ENCODE assay signal across 8 mouse cellular contexts in genomic region chr2:71388951-71389763, GRCm38 (mm10). TPM values are rescaled to one million over a fixed set of nuclear protein-coding genes. Genes with fewer than 3 reads are reported as not detected.
DNase-seq lines count a peak whose midpoint lies in the region; ATAC-seq and TF ChIP-seq lines count a peak whose summit lies in the region.

TSS of gene Hat1 (plus strand) at chr2:71388958.

- no peak for TF ChIP-seq CTCF in E14TG2a.4 (conservative IDR thresholded peaks at IDR 0.05; ENCODE audit: low read length)
- no peak for TF ChIP-seq CTCF in liver, postnatal 0 days (IDR thresholded peaks at IDR 0.05; ENCODE audit: low read depth)

- H3K36me3 ChIP-seq in E14TG2a.4 (ENCODE audit: insufficient read depth, low read length), result peaks cover 44% of the 10 kb centered on the region
- H3K36me3 ChIP-seq in forebrain, embryonic 12.5 days (replicated peaks), result peaks cover 26% of the 10 kb centered on the region
- peaks cover 9% of the 10 kb centered on the region for H3K36me3 ChIP-seq in liver, postnatal 0 days (replicated peaks; ENCODE audit: insufficient read depth, low read length)
- H3K36me3 ChIP-seq in neural tube, embryonic 14.5 days (ENCODE audit: control insufficient read depth, insufficient read depth, low read length), result 0 out of 2 replicates have a peak, but pooled peaks cover 3% of the 10 kb centered on the region

- no peaks in the 10 kb centered on the region for H3K27me3 ChIP-seq in E14TG2a.4 (ENCODE audit: insufficient read depth, low read length)
- no peaks in the 10 kb centered on the region for H3K27me3 ChIP-seq in forebrain, embryonic 12.5 days
- H3K27me3 ChIP-seq in liver, postnatal 0 days (ENCODE audit: insufficient read depth, low read length), result no peaks in the 10 kb centered on the region
- no peaks in the 10 kb centered on the region for H3K27me3 ChIP-seq in neural tube, embryonic 14.5 days (ENCODE audit: control insufficient read depth, insufficient read depth, low read length)

- TF ChIP-seq EP300 in liver, postnatal 0 days (IDR thresholded peaks at IDR 0.05; ENCODE audit: low read depth), result no peak

- H3K4me1 ChIP-seq in E14TG2a.4 (replicated peaks; ENCODE audit: low read depth, low read length), result peaks cover 72% of the 10 kb centered on the region
- peaks cover 14% of the 10 kb centered on the region for H3K4me1 ChIP-seq in forebrain, embryonic 12.5 days
- H3K4me1 ChIP-seq in liver, postnatal 0 days (ENCODE audit: insufficient read depth), result peaks cover 9% of the 10 kb centered on the region
- H3K4me1 ChIP-seq in neural tube, embryonic 14.5 days (ENCODE audit: control insufficient read depth, insufficient read depth, low read length), result peaks cover 5% of the 10 kb centered on the region; the same call in 1 of the 2 replicates

- peak; percentile 99 for ATAC-seq in forebrain, embryonic 12.5 days (ENCODE audit: low FRiP score)
- ATAC-seq in liver, postnatal 0 days, result peak; percentile 99
- ATAC-seq in neural tube, embryonic 14.5 days (ENCODE audit: low read depth), result peak; percentile 99

- H3K4me3 ChIP-seq in E14TG2a.4 (replicated peaks; ENCODE audit: low read length), result peak within 1 kb of the TSS; percentile 99
- peak within 1 kb of the TSS; percentile 94 for H3K4me3 ChIP-seq in forebrain, embryonic 12.5 days (replicated peaks)
- peak within 1 kb of the TSS; percentile 95 for H3K4me3 ChIP-seq in liver, postnatal 0 days (ENCODE audit: low read depth, low read length)
- peak within 1 kb of the TSS; percentile 83 for H3K4me3 ChIP-seq in neural tube, embryonic 14.5 days (ENCODE audit: low read depth, low read length)

- peak within 1 kb of the TSS; percentile 79 for H3K4me2 ChIP-seq in forebrain, embryonic 12.5 days
- H3K4me2 ChIP-seq in liver, postnatal 0 days (ENCODE audit: low read depth, low read length), result peak within 1 kb of the TSS; percentile 90
- peak within 1 kb of the TSS; percentile 89 for H3K4me2 ChIP-seq in neural tube, embryonic 14.5 days (ENCODE audit: low read depth, low read length)

- peak within 1 kb of the TSS; percentile 80 for H3K9ac ChIP-seq in forebrain, embryonic 12.5 days
- H3K9ac ChIP-seq in liver, postnatal 0 days (replicated peaks), result peak within 1 kb of the TSS; percentile 89
- H3K9ac ChIP-seq in neural tube, embryonic 14.5 days (replicated peaks; ENCODE audit: low read depth, low read length), result peak within 1 kb of the TSS; percentile 63

- peak within 1 kb of the TSS; percentile 79 for H3K27ac ChIP-seq in forebrain, embryonic 12.5 days
- H3K27ac ChIP-seq in liver, postnatal 0 days (ENCODE audit: low read depth), result peak within 1 kb of the TSS; percentile 91
- peak within 1 kb of the TSS; percentile 44; the same call in 1 of the 2 replicates for H3K27ac ChIP-seq in neural tube, embryonic 14.5 days (ENCODE audit: low read depth, low read length)

- no peaks in the 10 kb centered on the region for H3K9me3 ChIP-seq in E14TG2a.4 (ENCODE audit: low read length)
- H3K9me3 ChIP-seq in forebrain, embryonic 12.5 days, result no peaks in the 10 kb centered on the region
- no peaks in the 10 kb centered on the region for H3K9me3 ChIP-seq in liver, postnatal 0 days (ENCODE audit: low read length)
- no peaks in the 10 kb centered on the region for H3K9me3 ChIP-seq in neural tube, embryonic 14.5 days (ENCODE audit: control insufficient read depth, low read length)

- peak; percentile 97 for DNase-seq in c-Kit-positive CD71-positive TER-119-positive erythroid progenitor cells, embryonic 14.5 days (ENCODE audit: low spot score)
- DNase-seq in heart, postnatal 10 days, result peak; percentile 97
- peak; percentile 89 for DNase-seq in large intestine, adult 2 months (ENCODE audit: low read depth, low spot score)
- peak; percentile 97 for DNase-seq in liver, postnatal 0 days
- peak; percentile 97 for DNase-seq in testis, postnatal 10 days (ENCODE audit: low spot score)

- intact Hi-C loops in heart, postnatal 10 days (cut with DNase I), result loop anchor here (1.0 kb wide), 1 partner anchor 22 kb away; the partner anchor contains the start of gene Slc25a12

- under 1% methylated on average over 66 of the region's 66 CpGs for WGBS in forebrain, embryonic 12.5 days
- WGBS in large intestine, adult 2 months, result 1% methylated on average over 66 of the region's 66 CpGs
- WGBS in liver, postnatal 0 days (ENCODE audit: insufficient replicate concordance), result under 1% methylated on average over 60 of the region's 66 CpGs
- WGBS in neural tube, embryonic 14.5 days, result under 1% methylated on average over 54 of the region's 66 CpGs

RNA-seq across cellular contexts. Expression of gene Hat1, which starts in this region (rescaled TPM):
- 176 and 178 TPM in 2 replicates for polyA plus RNA-seq in forebrain, embryonic 12.5 days (2016; fragmentation: Nextera tagmentation; extraction: Ambion mirVana)
- total RNA-seq in heart, postnatal 10 days (2021), result 10 to 100 TPM; 40.7 to 48.3 TPM
- polyA plus RNA-seq in large intestine, adult 2 months (2012; rRNA removed), result 6.1 and 6.3 TPM in 2 replicates
- 49.2 and 53.6 TPM in 2 replicates for polyA plus RNA-seq in liver, postnatal 0 days (2015; fragmentation: Nextera tagmentation; extraction: Ambion mirVana)
- polyA plus RNA-seq in neural tube, embryonic 14.5 days (2014; fragmentation: Nextera tagmentation; extraction: Ambion mirVana), result 41.6 and 42.1 TPM in 2 replicates

Comparison
In these comparisons a context has a peak if more than half of its experiments do, and no peak if none do; other contexts are left out.
1. Peak in every context shown above with its lines: DNase-seq, ATAC-seq, H3K4me3 ChIP-seq and H3K27ac ChIP-seq.